Mouse (Mus musculus) heart, embryonic 11.5 days (tissue): Measurements from ENCODE around the gene Gramd1a. TPM values are rescaled to one million over a fixed set of nuclear protein-coding genes. Genes with fewer than 3 reads are reported as not detected.

Source experiments
- polyA plus RNA-seq: library from polyadenylated mRNA; unstranded; fragments of >200 nt; fragmentation: Nextera tagmentation; extraction: Ambion mirVana; gene quantifications from 2 replicates; pipeline ENCODE4 v1.2.1, GENCODE M21; 2014

Gramd1a gene
- polyA plus RNA-seq, 1 experiment from 2014 or later: 49.0 TPM

Other genes starting within 250 kb of the Gramd1a start
- 0.09 TPM in 1 of 2 replicates, not detected in the other for gene Mag, start 241.0 kb downstream of the Gramd1a start, polyA plus RNA-seq
- gene Hamp2, start 231.2 kb downstream of the Gramd1a start, polyA plus RNA-seq: not detected in 2 replicates
- not detected in 2 replicates for gene Hamp, start 211.9 kb downstream of the Gramd1a start, polyA plus RNA-seq
- 18.8 and 19.6 TPM in 2 replicates for gene Usf2, start 199.1 kb downstream of the Gramd1a start, polyA plus RNA-seq
- 11.6 and 14.4 TPM in 2 replicates for gene Lsr, start 182.4 kb downstream of the Gramd1a start, polyA plus RNA-seq
- 0.72 and 0.89 TPM in 2 replicates for gene Fam187b, start 182.1 kb downstream of the Gramd1a start, polyA plus RNA-seq
- 30.3 and 38.5 TPM in 2 replicates for gene Fxyd5, start 113.4 kb downstream of the Gramd1a start, polyA plus RNA-seq
- gene Fxyd7, start 104.4 kb downstream of the Gramd1a start, polyA plus RNA-seq: 2.5 and 4.9 TPM in 2 replicates
- gene Fxyd1, start 98.7 kb downstream of the Gramd1a start, polyA plus RNA-seq: 566 and 581 TPM in 2 replicates
- gene Lgi4, start 96.6 kb downstream of the Gramd1a start, polyA plus RNA-seq: 0.13 and 0.34 TPM in 2 replicates
- gene Fxyd3, start 79.2 kb downstream of the Gramd1a start, polyA plus RNA-seq: 0.38 and 1.8 TPM in 2 replicates
- gene Hpn, start 40.6 kb downstream of the Gramd1a start, polyA plus RNA-seq: 2.7 and 3.3 TPM in 2 replicates
- gene Scn1b, start 28.9 kb downstream of the Gramd1a start, polyA plus RNA-seq: 3.0 TPM in 2 replicates
- gene Scgb2b2, start 134.6 kb upstream of the Gramd1a start, polyA plus RNA-seq: not detected in 2 replicates
- not detected in 2 replicates for gene Scgb1b2, start 135.9 kb upstream of the Gramd1a start, polyA plus RNA-seq
- gene Scgb2b3, start 206.2 kb upstream of the Gramd1a start, polyA plus RNA-seq: not detected in 2 replicates
- gene Scgb1b3, start 219.7 kb upstream of the Gramd1a start, polyA plus RNA-seq: not detected in 2 replicates